Mouse (Mus musculus) cortical plate, adult 2 months (tissue): Measurements from ENCODE around the gene Tmem25.

Experiments used
- CTCF ChIP-seq: fragments of 200-500 bp; IDR thresholded peaks from 2 replicates; pipeline ENCODE4 v1.5.1; 2011; ENCODE audit warnings: mild to moderate bottlenecking, control low read depth, low read length; ENCODE audit not compliant: insufficient read depth; ENCODE audit errors: extremely low read depth
- POLR2A ChIP-seq: fragments of 200-500 bp; IDR thresholded peaks from 2 replicates; pipeline ENCODE4 v1.6.1; 2011; ENCODE audit warnings: mild to moderate bottlenecking, low read length, control low read depth; ENCODE audit not compliant: insufficient read depth; ENCODE audit errors: extremely low read depth

DNA sequence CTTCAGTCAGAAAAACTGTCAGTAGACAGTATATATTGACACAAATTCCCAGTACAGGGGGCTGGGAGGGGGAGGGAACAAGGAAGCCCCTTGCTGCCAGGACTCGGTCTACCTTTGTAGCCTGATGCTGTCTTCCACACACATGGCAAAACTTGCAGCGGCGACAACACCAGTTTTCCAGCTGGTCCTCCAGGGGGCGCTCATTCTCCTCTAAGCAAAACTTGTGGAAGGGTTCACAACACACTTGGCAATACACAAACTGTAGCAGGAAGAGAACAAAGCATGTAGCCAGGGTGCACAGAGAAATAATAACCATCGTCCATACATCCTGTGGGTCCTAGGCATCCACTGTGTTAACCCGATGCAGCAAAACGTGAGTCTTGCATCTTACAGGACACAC, 37.3 kb upstream of the Tmem25 start:
- TF ChIP-seq CTCF (peak; percentile 67), POLR2A (no peak)
